Mouse (Mus musculus) embryonic facial prominence, embryonic 11.5 days (tissue): ENCODE results near the gene Rbm39. TPM values are rescaled to one million over a fixed set of nuclear protein-coding genes. Genes with fewer than 3 reads are reported as not detected.
"Not testable (repeated sequence)": the region's sequence is repeated elsewhere in the genome, so short reads cannot be mapped to it uniquely, and the experiment has no call there.

ENCODE experiments used
- ATAC-seq: fragments of 200-750 bp; cut with Nextera tagmentation; replicated peaks from 2 replicates; pipeline ENCODE4 v1.8.0; 2017; ENCODE audit warnings: low read depth; ENCODE audit not compliant: insufficient number of reproducible peaks, low FRiP score, low TSS enrichment
- DNase-seq: peaks from one replicate; pipeline ENCODE4 v3.0.0-alpha.2; 2015; ENCODE audit warnings: low spot score
- H3K27ac ChIP-seq: fragments of 300-500 bp; sonication (generic); replicated peaks from 2 replicates; pipeline ENCODE4 v1.5.1; 2014; ENCODE audit warnings: mild to moderate bottlenecking, low read depth, low read length, control low read depth
- H3K27me3 ChIP-seq: fragments of 300-500 bp; sonication (generic); 2 replicates; pipeline ENCODE4 v1.6.1; 2014; ENCODE audit warnings: mild to moderate bottlenecking, low read length, moderate library complexity, mixed read lengths; ENCODE audit not compliant: control insufficient read depth, insufficient read depth
- H3K36me3 ChIP-seq: fragments of 300-500 bp; sonication (generic); replicated peaks from 2 replicates; pipeline ENCODE4 v1.6.1; 2014; ENCODE audit warnings: low read depth, mild to moderate bottlenecking, low read length, moderate library complexity, mixed read lengths; ENCODE audit not compliant: control insufficient read depth, insufficient read depth
- H3K4me1 ChIP-seq: fragments of 300-500 bp; sonication (generic); 2 replicates; pipeline ENCODE4 v1.6.1; 2014; ENCODE audit warnings: low read length, mixed read lengths; ENCODE audit not compliant: control insufficient read depth, insufficient read depth
- H3K4me2 ChIP-seq: fragments of 300-500 bp; sonication (generic); 2 replicates; pipeline ENCODE4 v1.6.1; 2014; ENCODE audit warnings: low read depth, mild to moderate bottlenecking, control low read depth, low read length, moderate library complexity
- H3K4me3 ChIP-seq: fragments of 300-500 bp; sonication (generic); 2 replicates; pipeline ENCODE4 v1.5.1; 2014; ENCODE audit warnings: low read depth, low read length, control low read depth
- H3K9ac ChIP-seq: fragments of 300-500 bp; sonication (generic); replicated peaks from 2 replicates; pipeline ENCODE4 v1.6.1; 2014; ENCODE audit warnings: mild to moderate bottlenecking, control low read depth, low read length
- H3K9me3 ChIP-seq: fragments of 300-500 bp; sonication (generic); replicated peaks from 2 replicates; pipeline ENCODE4 v1.6.1; 2016; ENCODE audit warnings: mild to moderate bottlenecking, low read length, inconsistent platforms, mixed read lengths; ENCODE audit not compliant: control insufficient read depth
- WGBS: fragments of 180-500 bp; shearing (Covaris S2); extraction: QIAGEN DNeasy Blood & Tissue Kit; methylation state at CpG from one replicate; pipeline ENCODE4 v1.1.7; 2014; 5-methylcytosine and 5-hydroxymethylcytosine counted together
- polyA plus RNA-seq: library from polyadenylated mRNA; unstranded; fragments of >200 nt; fragmentation: Nextera tagmentation; extraction: Ambion mirVana; gene quantifications from 2 replicates; pipeline ENCODE4 v1.2.1, GENCODE M21; 2014

The Rbm39 gene
- polyA plus RNA-seq, 1 experiment from 2014 or later: 756 TPM

- not testable (repeated sequence) for DNase-seq, H3K36me3 ChIP-seq, H3K27me3 ChIP-seq, ATAC-seq, H3K9me3 ChIP-seq, H3K4me1 ChIP-seq
- H3K4me2 ChIP-seq: peak overlapping the region; percentile 39
- WGBS: 30% methylated on average over 5 of the region's 5 CpGs
- peak overlapping the region; percentile 82; the same call in 1 of the 2 replicates for H3K27ac ChIP-seq
- H3K9ac ChIP-seq: peak overlapping the region; percentile 98
- H3K4me3 ChIP-seq: peak overlapping the region; percentile 89
These were observed 68.0 kb downstream of the Rbm39 start for GRCm38 (mm10) chr2:156112080-156112423.

GRCm38 (mm10) chr2:156111358-156112079 is 68.5 kb downstream of the Rbm39 start, which contains the start of the genes Cpne1 and Rbm12:
Gene Cpne1, minus strand, starts transcription at chr2:156111965.
Gene Rbm12, minus strand, starts transcription at chr2:156111978.
- ATAC-seq: peak; percentile 89
- Histone ChIP-seq H3K4me3 (peak within 1 kb of the TSS; percentile 89), H3K4me2 (peak within 1 kb of the TSS; percentile 47), H3K9ac (peak within 1 kb of the TSS; percentile 98), H3K4me1 (no peaks in the 10 kb centered on the region), H3K27me3 (no peaks in the 10 kb centered on the region), H3K27ac (peak within 1 kb of the TSS; percentile 82), H3K36me3 (no peaks in the 10 kb centered on the region), H3K9me3 (no peaks in the 10 kb centered on the region)
- peak; percentile 96 for DNase-seq
- under 1% methylated on average over 73 of the region's 74 CpGs for WGBS

GRCm38 (mm10) chr2:156110627-156111357 is 69.2 kb downstream of the Rbm39 start:
- H3K4me2 ChIP-seq: peak overlapping the region; percentile 47
- ATAC-seq: peak; percentile 80
- peak overlapping the region; percentile 98 for H3K9ac ChIP-seq
- H3K4me3 ChIP-seq: peak overlapping the region; percentile 89
- 1% methylated on average over 16 of the region's 16 CpGs for WGBS
- no peaks in the 10 kb centered on the region for H3K9me3 ChIP-seq
- no peaks in the 10 kb centered on the region for H3K27me3 ChIP-seq
- no peaks in the 10 kb centered on the region for H3K36me3 ChIP-seq
- H3K27ac ChIP-seq: peak overlapping the region; percentile 82
- H3K4me1 ChIP-seq: no peaks in the 10 kb centered on the region
- DNase-seq: peak; percentile 61

Other genes with a start within 250 kb of the Rbm39 start
- gene Uqcc1, start 249.9 kb downstream of the Rbm39 start, polyA plus RNA-seq: 85.3 and 87.7 TPM in 2 replicates
- gene Gm15557, start 239.5 kb downstream of the Rbm39 start, polyA plus RNA-seq: not detected in 2 replicates
- 3.2 TPM in 2 replicates for gene Gdf5, start 234.9 kb downstream of the Rbm39 start, polyA plus RNA-seq
- 13.4 and 14.0 TPM in 2 replicates for gene Cep250, start 223.8 kb downstream of the Rbm39 start, polyA plus RNA-seq
- gene 6430550D23Rik, start 172.3 kb downstream of the Rbm39 start, polyA plus RNA-seq: 0.89 and 1.5 TPM in 2 replicates
- gene Ergic3, start 172.2 kb downstream of the Rbm39 start, polyA plus RNA-seq: 175 and 210 TPM in 2 replicates
- gene Fer1l4, start 127.3 kb downstream of the Rbm39 start, polyA plus RNA-seq: 0.10 TPM in 1 of 2 replicates, not detected in the other
- 4.4 and 6.3 TPM in 2 replicates for gene Spag4, start 115.1 kb downstream of the Rbm39 start, polyA plus RNA-seq
- gene Cpne1, start 68.3 kb downstream of the Rbm39 start, polyA plus RNA-seq: 51.3 and 55.4 TPM in 2 replicates
- gene Rbm12, start 68.3 kb downstream of the Rbm39 start, polyA plus RNA-seq: 47.3 and 48.7 TPM in 2 replicates
- gene Gm28036, start 53.1 kb downstream of the Rbm39 start, polyA plus RNA-seq: 20.1 and 23.8 TPM in 2 replicates
- 356 and 375 TPM in 2 replicates for gene Romo1, start 36.2 kb downstream of the Rbm39 start, polyA plus RNA-seq
- 33.5 and 34.0 TPM in 2 replicates for gene Nfs1, start 36.1 kb downstream of the Rbm39 start, polyA plus RNA-seq
- gene Phf20, start 16.2 kb upstream of the Rbm39 start, polyA plus RNA-seq: 88.3 and 89.2 TPM in 2 replicates
- gene Cnbd2, start 132.1 kb upstream of the Rbm39 start, polyA plus RNA-seq: 2.9 and 3.4 TPM in 2 replicates
- gene Scand1, start 132.5 kb upstream of the Rbm39 start, polyA plus RNA-seq: 65.3 and 66.5 TPM in 2 replicates
- gene Epb41l1, start 240.7 kb upstream of the Rbm39 start, polyA plus RNA-seq: 3.2 and 3.3 TPM in 2 replicates